ENCODE assay signal across 10 mouse cellular contexts in genomic region chr12:69451110-69451509, GRCm38 (mm10).
DNase-seq lines count a peak whose midpoint lies in the region; ATAC-seq and TF ChIP-seq lines count a peak whose summit lies in the region.
"Had no signal": no experiment of that assay in that cellular context is flagged by ENCODE, and none has a peak within 500 bp of the region (broad histone marks: within the 10 kb centered on the region; RNA-seq: fewer than 3 reads in every experiment).

No protein-coding gene starts in this region.

- no peaks in the 10 kb centered on the region for H3K27me3 ChIP-seq in heart, embryonic 11.5 days (ENCODE audit: control insufficient read depth, insufficient read depth, low read length)
- H3K27me3 ChIP-seq in kidney, embryonic 14.5 days (ENCODE audit: control insufficient read depth, insufficient read depth, low read length), result no peaks in the 10 kb centered on the region
- H3K27me3 ChIP-seq in myocyte (ENCODE audit: control insufficient read depth, insufficient read depth, insufficient read length), result no peaks in the 10 kb centered on the region
- no peaks in the 10 kb centered on the region for H3K27me3 ChIP-seq in neural tube, embryonic 15.5 days (replicated peaks)
- no peaks in the 10 kb centered on the region for H3K27me3 ChIP-seq in hindbrain, postnatal 0 days (ENCODE audit: insufficient read depth, low read length)
- H3K27me3 ChIP-seq: hindbrain, embryonic 15.5 days had no signal

- ATAC-seq in heart, embryonic 11.5 days (replicated peaks; ENCODE audit: insufficient number of reproducible peaks, low FRiP score, low TSS enrichment), result no peak
- peak; percentile 26; the same call in 1 of the 2 replicates for ATAC-seq in kidney, embryonic 14.5 days (ENCODE audit: low FRiP score, low TSS enrichment)
- ATAC-seq in neural tube, embryonic 15.5 days (ENCODE audit: low FRiP score), result no peak
- no peak for ATAC-seq in erythroid progenitor cell, adult 5-6 weeks (replicated peaks; ENCODE audit: low FRiP score, poor library complexity, severe bottlenecking)
- no peak for ATAC-seq in hindbrain, postnatal 0 days

- H3K79me2 ChIP-seq in myocyte (ENCODE audit: control insufficient read depth, insufficient read depth), result no peaks in the 10 kb centered on the region

- no peak overlapping the region for H3K4me3 ChIP-seq in heart, embryonic 11.5 days (ENCODE audit: low read depth, low read length)
- H3K4me3 ChIP-seq in embryonic fibroblast, embryonic 13.5 days (ENCODE audit: insufficient read depth, low read length), result no peak overlapping the region
- H3K4me3 ChIP-seq in kidney, embryonic 14.5 days (ENCODE audit: low read length), result no peak overlapping the region
- no peak overlapping the region for H3K4me3 ChIP-seq in myocyte
- H3K4me3 ChIP-seq in neural tube, embryonic 15.5 days (replicated peaks), result no peak overlapping the region
- no peak overlapping the region for H3K4me3 ChIP-seq in hindbrain, postnatal 0 days (ENCODE audit: low read length)
- H3K4me3 ChIP-seq: forebrain, embryonic 10.5 days; hindbrain, embryonic 15.5 days had no signal

- no peak overlapping the region for H3ac ChIP-seq in myocyte (ENCODE audit: control insufficient read depth, insufficient read length)

- no peaks in the 10 kb centered on the region for H3K36me3 ChIP-seq in heart, embryonic 11.5 days (ENCODE audit: control insufficient read depth, insufficient read depth, low read length)
- no peaks in the 10 kb centered on the region for H3K36me3 ChIP-seq in kidney, embryonic 14.5 days (ENCODE audit: control insufficient read depth, insufficient read depth, low read length)
- no peaks in the 10 kb centered on the region for H3K36me3 ChIP-seq in myocyte (ENCODE audit: control insufficient read depth, insufficient read depth)
- H3K36me3 ChIP-seq in neural tube, embryonic 15.5 days, result no peaks in the 10 kb centered on the region
- H3K36me3 ChIP-seq in hindbrain, postnatal 0 days (ENCODE audit: insufficient read depth, low read length), result no peaks in the 10 kb centered on the region
- H3K36me3 ChIP-seq: forebrain, embryonic 10.5 days; hindbrain, embryonic 15.5 days had no signal

- H3K4me1 ChIP-seq in heart, embryonic 11.5 days (ENCODE audit: control insufficient read depth, insufficient read depth, low read length), result peaks cover 7% of the 10 kb centered on the region; the same call in 1 of the 2 replicates
- H3K4me1 ChIP-seq in embryonic fibroblast, embryonic 13.5 days (ENCODE audit: control insufficient read depth, insufficient read depth, low read length), result peaks cover 16% of the 10 kb centered on the region
- H3K4me1 ChIP-seq in kidney, embryonic 14.5 days (ENCODE audit: control insufficient read depth, insufficient read depth, low read length), result peaks cover 21% of the 10 kb centered on the region
- peaks cover 19% of the 10 kb centered on the region for H3K4me1 ChIP-seq in neural tube, embryonic 15.5 days
- H3K4me1 ChIP-seq in hindbrain, postnatal 0 days (ENCODE audit: insufficient read depth, low read length), result peaks cover 9% of the 10 kb centered on the region

- no peak for TF ChIP-seq CTCF in embryonic fibroblast, embryonic 13.5 days (IDR thresholded peaks at IDR 0.05; ENCODE audit: borderline replicate concordance, insufficient read depth, low read length)
- no peak for TF ChIP-seq CTCF in hindbrain, postnatal 0 days (IDR thresholded peaks at IDR 0.05; ENCODE audit: low read depth)

- no peak overlapping the region for H3K27ac ChIP-seq in heart, embryonic 11.5 days (ENCODE audit: low read depth, low read length)
- peak overlapping the region; percentile 97 for H3K27ac ChIP-seq in embryonic fibroblast, embryonic 13.5 days (ENCODE audit: insufficient read depth, low read length)
- no peak overlapping the region for H3K27ac ChIP-seq in kidney, embryonic 14.5 days (ENCODE audit: low read depth, low read length)
- no peak overlapping the region for H3K27ac ChIP-seq in neural tube, embryonic 15.5 days (replicated peaks)
- no peak overlapping the region for H3K27ac ChIP-seq in hindbrain, postnatal 0 days
- H3K27ac ChIP-seq: forebrain, embryonic 10.5 days; hindbrain, embryonic 15.5 days had no signal

- H3K9me3 ChIP-seq in heart, embryonic 11.5 days (replicated peaks; ENCODE audit: control insufficient read depth, low read length), result no peaks in the 10 kb centered on the region
- no peaks in the 10 kb centered on the region for H3K9me3 ChIP-seq in kidney, embryonic 14.5 days (ENCODE audit: control insufficient read depth, low read length)
- H3K9me3 ChIP-seq in neural tube, embryonic 15.5 days (replicated peaks), result no peaks in the 10 kb centered on the region
- no peaks in the 10 kb centered on the region for H3K9me3 ChIP-seq in hindbrain, postnatal 0 days (ENCODE audit: low read length)
- H3K9me3 ChIP-seq: forebrain, embryonic 10.5 days; hindbrain, embryonic 15.5 days had no signal

- H3K9ac ChIP-seq in heart, embryonic 11.5 days (ENCODE audit: low read depth, low read length), result no peak overlapping the region
- H3K9ac ChIP-seq in kidney, embryonic 14.5 days (ENCODE audit: low read depth, low read length), result no peak overlapping the region
- H3K9ac ChIP-seq in neural tube, embryonic 15.5 days (replicated peaks), result no peak overlapping the region
- no peak overlapping the region for H3K9ac ChIP-seq in hindbrain, postnatal 0 days (replicated peaks; ENCODE audit: low read length)
- H3K9ac ChIP-seq: hindbrain, embryonic 15.5 days had no signal

- H3K4me2 ChIP-seq in heart, embryonic 11.5 days, result no peak overlapping the region
- no peak overlapping the region for H3K4me2 ChIP-seq in kidney, embryonic 14.5 days (replicated peaks; ENCODE audit: low read depth, low read length)
- peak overlapping the region; percentile 62 for H3K4me2 ChIP-seq in myocyte (ENCODE audit: low read depth)
- no peak overlapping the region for H3K4me2 ChIP-seq in neural tube, embryonic 15.5 days
- H3K4me2 ChIP-seq in hindbrain, postnatal 0 days (ENCODE audit: low read depth, low read length), result no peak overlapping the region
- H3K4me2 ChIP-seq: hindbrain, embryonic 15.5 days had no signal

- 51% methylated on average over 6 of the region's 6 CpGs for WGBS in heart, embryonic 11.5 days (ENCODE audit: insufficient replicate concordance)
- 37% methylated on average over 6 of the region's 6 CpGs for WGBS in kidney, embryonic 14.5 days
- 69% methylated on average over 6 of the region's 6 CpGs for WGBS in neural tube, embryonic 15.5 days
- 65% methylated on average over 6 of the region's 6 CpGs for WGBS in hindbrain, postnatal 0 days

- no peak for TF ChIP-seq POLR2A in embryonic fibroblast, embryonic 13.5 days (IDR thresholded peaks at IDR 0.05; ENCODE audit: low read depth, low read length)
- no peak for TF ChIP-seq POLR2A in myocyte (IDR thresholded peaks at IDR 0.05; ENCODE audit: insufficient read length, low read depth)

- DNase-seq in heart, adult 18-20 months, result peak; percentile 67 to 76
- no peak for DNase-seq in hindbrain, postnatal 0 days (ENCODE audit: low spot score)

TF ChIP-seq in myocyte, 11 proteins besides CTCF, POLR2A, EP300 and RAD21:
- TF ChIP-seq SRF (IDR thresholded peaks at IDR 0.05; ENCODE audit: control insufficient read depth, insufficient read length, low read depth) (no peak), MYOD1 (IDR thresholded peaks at IDR 0.05; ENCODE audit: control insufficient read depth in 1 of 3, insufficient read length in 2 of 3, low read depth in 2 of 3) (no peak), REST (IDR thresholded peaks at IDR 0.05; ENCODE audit: insufficient read depth, insufficient read length) (no peak), MYOG (IDR thresholded peaks at IDR 0.05; ENCODE audit: control insufficient read depth in 1 of 3, insufficient read depth in 1 of 3, insufficient read length in 2 of 3, low read depth in 2 of 3) (no peak), USF1 (IDR thresholded peaks at IDR 0.05; ENCODE audit: low read depth) (peak; percentile 79), E2F4 (IDR thresholded peaks at IDR 0.05; ENCODE audit: insufficient read depth) (no peak), CEBPB (IDR thresholded peaks at IDR 0.05; ENCODE audit: insufficient read depth, poor library complexity, severe bottlenecking) (no peak)
TF ChIP-seq in myocyte: peak in this region for 1.
